Mouse (Mus musculus) layer of hippocampus, adult 9-11 months (tissue): Measurements from ENCODE around the gene Hhat.

Experiments
- DNase-seq: peaks from one replicate; pipeline ENCODE4 v3.0.0; 2022

Gene Hhat

GRCm38 (mm10) chr1:192736524-192736923 is 34.5 kb downstream of the Hhat start:
- no peak for DNase-seq

DNA sequence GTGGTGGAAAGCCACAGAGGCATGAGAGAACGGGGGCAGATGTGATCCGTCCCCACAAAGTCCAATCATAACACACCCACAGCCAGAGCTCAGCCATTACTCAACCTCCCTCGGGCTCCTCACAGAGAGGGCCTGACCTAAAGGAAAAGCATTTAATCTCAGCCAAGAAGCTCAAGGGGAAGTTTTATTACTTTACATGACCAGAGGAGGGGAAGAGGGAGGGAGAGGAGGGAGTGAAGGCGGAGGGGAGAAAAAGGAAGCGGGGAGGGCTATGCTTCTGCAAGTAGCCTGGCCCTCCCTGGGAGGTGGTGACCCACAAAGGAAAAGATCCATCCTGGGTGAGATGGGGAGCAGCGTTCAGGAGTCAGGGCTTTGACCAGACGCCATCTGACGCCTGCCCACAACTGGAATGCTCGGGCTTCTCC is 35.0 kb downstream of the Hhat start:
- no peak for DNase-seq

- DNase-seq, result no peak
Measured at GRCm38 (mm10) chr1:192730517-192730916, 40.5 kb downstream of the Hhat start.

DNA sequence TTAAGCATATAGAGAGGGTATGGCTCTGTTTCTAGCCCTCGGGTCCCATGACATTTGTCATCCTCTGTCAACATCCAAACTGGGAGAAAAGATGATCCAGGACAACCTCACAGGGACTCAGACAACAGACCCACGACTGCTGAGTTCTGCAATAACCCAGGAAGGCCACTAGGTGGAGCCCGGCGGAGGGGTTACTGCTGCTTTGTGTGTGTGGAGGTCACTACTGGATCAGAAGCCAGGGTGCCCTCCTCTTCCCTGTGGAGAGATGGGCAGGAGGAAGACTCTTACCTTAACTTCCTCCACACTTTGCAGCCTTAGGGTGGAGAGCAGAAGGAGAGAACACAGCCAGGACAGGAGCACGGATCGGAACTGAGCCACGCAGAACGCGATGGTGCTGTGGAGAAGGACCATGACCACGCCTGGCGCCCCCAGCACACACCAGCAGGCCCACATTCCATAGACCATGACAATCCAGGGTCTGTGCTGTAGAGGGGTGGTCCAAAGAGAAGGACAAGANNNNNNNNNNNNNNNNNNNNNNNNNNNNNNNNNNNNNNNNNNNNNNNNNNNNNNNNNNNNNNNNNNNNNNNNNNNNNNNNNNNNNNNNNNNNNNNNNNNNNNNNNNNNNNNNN is 43.9 kb downstream of the Hhat start:
- DNase-seq, result no peak

DNA sequence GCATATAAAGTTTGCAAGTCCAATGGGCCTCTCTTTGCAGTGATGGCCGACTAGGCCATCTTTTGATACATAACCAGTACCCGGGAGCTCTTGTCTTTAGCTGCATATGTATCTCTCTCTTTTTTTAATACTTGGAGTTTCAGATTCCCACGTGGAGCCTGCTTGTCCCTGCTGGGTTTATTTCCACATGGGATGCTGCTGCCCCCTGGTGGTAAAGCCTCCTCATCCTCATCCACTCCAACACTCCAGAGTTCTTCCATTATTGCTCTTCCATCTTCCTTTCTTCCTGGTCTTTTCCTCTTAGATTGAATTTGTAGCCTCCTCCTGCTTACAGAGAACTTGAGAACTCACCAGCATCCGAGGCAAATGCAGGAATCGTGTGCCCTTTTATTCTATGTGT is 48.9 kb downstream of the Hhat start:
- DNase-seq, result peak; percentile 36

DNA sequence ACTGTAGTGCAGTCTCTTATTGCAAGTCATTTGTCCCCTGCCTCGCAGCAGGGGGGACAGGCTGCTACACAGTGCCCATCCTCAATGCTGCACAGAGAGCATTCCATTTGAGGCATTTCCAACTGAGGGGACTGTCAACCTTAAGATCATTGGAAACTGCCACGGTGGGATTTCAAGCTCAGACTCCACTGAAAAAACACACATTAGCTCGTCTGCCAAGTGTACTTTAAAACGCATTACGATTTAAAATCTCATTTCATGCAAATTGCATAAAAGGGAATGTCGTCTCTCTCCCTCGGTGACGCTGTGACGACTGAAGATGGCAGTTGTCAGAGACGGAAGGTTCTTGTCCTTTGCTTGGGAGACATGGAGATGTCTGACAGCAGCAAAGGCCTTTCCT is 50.9 kb downstream of the Hhat start:
- no peak for DNase-seq

- no peak for DNase-seq
Measured at GRCm38 (mm10) chr1:192711779-192712348, 59.2 kb downstream of the Hhat start.

DNA sequence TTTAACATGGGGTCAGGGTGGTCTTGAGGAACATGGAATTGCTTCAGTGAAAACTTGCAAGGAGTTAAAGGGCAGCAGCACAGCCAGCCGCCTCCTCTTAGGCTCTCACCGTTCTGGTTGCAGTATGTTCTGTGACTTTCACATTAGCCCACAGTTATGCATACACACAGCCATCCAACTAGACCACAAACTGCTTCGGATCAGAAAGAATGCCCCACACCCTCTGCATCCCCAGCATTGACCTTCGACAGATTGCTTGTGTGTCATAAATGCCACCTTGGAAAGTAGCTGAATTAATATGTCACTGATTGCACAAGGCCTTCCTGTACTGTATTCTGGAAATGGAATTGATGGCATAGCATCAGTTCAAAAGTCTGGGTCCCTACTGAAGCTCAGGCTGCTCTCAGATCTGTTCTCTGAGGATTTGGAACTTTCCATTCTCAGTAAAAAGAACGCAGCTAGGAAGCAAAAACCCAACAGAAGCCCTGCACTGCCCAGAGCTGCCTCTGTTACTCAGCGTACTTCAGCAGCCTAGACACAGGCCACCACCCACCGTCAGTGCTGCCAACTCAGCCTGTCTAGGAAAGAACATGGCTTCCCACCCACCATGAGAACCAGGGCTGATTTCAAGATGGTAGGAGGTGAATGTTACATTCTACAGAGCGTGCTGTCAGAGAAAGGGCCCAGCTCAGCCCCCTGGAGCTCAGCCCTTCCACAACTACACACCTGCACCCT is 70.5 kb downstream of the Hhat start:
- DNase-seq, result no peak

DNA sequence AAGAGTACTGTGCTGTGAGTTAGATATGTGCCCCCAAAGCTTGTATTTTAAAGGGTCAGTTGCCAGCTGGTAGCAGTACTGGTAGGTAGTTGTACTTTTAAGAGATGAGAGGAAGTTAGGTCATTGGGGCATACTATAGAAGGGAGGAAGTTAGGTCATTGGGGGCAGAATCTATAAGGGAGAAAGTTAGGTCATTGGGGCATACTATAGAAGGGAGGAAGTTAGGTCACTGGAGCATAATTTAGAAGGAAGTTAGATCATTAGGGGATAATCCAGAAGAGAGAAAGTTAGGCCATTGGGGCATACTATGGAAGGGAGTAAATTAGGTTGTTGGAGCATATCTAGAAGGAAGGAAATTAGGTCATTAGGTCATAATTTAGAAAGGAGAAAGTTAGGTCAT is 71.9 kb downstream of the Hhat start:
- DNase-seq, result no peak

DNA sequence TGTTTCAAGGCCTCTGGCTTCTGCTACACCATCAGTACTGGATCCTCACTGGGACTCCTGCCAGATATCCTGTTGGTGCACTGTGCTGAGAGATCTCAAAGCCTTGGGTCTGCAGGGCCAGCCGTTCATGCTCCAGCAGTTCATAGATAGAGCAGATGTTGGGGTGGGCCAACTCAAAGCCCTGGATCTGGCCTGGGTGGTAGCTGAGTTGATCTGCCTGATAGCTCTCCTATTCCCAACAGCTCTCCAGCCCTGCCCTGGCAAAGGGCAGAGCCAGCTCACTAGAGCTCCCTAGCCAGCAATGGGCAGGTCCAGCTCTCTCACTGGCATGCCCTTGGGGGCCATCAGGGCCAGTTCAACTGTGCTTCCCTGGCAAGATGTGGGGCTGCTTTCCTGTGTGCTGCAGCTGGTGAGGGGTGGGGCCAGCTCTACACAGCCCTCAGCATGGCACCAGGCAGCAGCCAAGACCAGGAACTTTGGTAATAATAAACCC is 74.6 kb downstream of the Hhat start:
- DNase-seq, result no peak

DNA sequence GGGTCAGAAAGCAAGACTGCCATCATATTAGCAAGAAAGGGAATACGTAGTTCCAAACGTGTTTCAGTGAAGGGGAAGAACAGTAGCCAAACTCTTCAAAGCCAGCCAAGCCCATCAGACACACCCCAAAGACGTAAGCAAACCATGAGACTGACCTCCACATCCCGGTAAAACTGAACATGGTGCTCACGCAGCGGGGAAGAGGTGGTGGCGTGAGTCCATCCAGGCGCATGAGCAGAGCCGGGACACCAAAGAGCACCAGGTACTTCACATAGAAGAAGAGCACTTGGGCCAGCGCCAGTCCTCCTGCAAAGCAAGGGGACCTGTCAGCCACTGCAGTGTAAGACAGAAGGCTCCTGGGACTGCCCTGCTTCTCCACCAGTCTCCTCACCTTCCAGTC is 77.4 kb downstream of the Hhat start:
- DNase-seq, result no peak

DNA sequence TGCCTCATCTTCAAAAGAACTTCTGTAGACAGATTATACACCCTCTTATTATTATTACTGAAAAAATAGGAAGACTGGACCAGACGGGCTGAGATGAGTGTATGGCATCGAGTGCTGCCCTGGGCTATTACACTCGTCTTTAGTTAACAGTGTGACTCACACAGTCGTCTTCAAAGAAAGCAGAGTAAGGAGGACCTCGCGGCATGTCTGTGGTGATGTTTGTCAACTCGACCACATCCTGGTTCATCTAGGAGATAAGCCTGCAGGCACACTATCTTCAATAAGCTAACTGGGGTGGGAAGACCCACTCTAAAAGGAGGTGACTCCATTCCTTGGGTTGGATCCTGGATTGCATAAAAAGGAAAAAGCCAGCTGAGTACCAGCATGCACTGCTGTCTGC is 78.0 kb downstream of the Hhat start:
- no peak for DNase-seq

DNA sequence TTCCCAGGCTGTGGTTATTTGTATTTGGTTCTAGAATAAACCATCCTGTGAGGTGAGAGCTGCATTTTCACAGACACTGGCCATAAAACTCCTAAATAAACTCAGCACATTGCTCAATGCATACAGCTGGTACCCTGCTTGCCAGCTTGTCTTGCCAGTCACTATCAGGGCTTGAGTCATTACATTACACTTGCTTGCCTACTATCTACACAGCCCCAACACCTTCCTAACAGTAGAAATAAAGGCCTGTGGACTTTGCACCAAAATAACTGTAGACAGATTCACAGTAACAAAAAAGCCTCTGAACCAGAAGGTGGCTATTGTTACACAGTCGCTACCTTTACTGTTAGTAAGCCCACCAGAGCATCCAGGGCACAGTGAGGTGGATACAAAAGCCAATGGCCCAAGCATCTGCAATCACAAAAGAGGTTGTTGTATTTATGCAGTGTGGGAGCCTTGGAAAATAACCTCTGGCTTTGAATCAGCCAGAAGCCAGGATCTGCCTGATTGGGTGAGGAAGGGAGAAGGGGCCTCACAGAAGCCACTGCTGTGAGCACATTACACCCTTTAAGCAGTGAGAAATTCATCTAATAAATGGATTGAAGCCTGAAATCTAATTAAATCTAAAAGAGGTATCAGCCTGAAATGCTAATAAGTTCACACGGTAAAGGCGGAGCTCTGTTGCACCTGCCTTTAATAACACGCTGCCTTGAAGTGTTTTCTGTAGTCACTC is 88.6 kb downstream of the Hhat start:
- no peak for DNase-seq

DNA sequence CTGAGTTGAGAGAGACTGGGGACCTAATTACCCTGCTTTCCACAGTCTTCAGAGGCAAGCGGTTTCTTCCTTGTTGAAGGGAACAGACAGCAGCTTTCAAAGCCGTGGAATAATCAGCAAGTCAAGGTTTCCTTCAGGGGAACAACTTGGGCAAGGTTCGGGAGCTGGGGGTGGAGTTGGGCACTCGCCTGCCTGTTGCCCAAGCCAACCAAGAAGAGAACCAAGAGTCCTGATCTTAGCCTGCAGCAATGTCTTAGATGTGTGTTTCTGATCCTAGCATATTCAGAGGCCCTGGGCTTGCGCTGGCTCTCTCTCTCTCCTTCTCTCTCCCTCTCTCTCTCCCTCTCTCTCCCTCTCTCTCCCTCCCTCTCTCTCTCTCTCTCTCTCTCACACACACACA is 93.8 kb downstream of the Hhat start:
- no peak for DNase-seq

DNA sequence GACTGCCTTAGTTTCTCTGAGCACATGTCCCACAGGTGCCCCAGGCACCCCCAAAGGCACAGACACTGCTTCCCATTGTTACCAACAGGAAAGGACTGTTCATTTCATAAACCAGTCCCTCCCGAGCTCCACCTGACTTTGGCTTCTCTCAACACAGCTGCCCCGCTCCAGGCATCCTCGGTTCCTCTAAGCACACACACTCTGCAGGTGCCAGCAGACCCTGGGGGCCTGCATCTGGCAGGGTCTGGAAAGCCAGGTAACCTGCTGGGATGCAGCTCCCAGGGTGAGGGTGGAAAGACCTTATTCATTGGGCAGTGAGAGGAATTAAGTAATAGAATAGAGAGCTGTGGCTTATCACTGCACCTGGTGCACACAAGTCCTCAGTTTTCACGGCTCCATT is 107.4 kb downstream of the Hhat start:
- DNase-seq, result no peak

DNA sequence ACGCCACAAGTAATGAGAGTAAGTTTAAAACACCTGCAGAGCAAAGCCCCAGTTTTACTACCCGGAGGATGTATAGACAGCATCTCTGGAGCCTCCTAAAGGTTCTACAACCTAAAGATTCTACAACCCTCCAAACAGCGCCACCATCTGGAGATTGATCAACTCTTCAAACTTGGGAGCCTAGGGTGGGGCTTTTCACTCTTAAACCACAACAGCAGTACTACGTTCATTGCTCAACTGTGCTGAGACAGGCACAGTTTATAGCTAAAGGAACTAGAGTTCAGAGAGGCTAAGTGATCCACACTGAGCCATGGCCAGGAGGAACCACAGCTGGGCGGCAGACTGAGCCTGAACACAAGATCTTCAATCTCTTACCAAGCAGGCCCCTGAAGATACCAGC is 107.9 kb downstream of the Hhat start:
- DNase-seq, result no peak

DNA sequence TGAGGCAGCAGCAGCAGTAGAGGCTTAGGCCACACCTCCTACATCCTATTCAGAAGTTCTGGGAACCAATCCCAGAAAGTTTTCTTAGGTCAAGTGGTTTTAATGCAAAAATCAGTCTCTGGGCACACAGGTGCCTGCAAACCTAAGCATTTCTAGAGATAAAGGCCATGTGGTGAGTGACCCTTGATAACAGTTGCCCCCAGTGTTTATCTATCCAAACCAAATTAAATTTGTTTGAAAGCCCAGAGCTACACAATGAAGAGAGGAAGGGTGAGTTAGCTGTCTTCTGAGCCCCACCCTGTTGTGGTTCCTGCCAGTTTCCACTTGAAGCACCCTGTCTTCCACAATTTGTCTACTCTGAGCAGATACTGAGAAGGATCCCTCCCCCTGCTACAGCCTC is 109.4 kb downstream of the Hhat start:
- DNase-seq, result no peak

- DNase-seq, result no peak
Measured at GRCm38 (mm10) chr1:192657417-192657816, 113.6 kb downstream of the Hhat start.

GRCm38 (mm10) chr1:192651981-192652605 is 118.9 kb downstream of the Hhat start:
- DNase-seq, result peak; percentile 22

DNA sequence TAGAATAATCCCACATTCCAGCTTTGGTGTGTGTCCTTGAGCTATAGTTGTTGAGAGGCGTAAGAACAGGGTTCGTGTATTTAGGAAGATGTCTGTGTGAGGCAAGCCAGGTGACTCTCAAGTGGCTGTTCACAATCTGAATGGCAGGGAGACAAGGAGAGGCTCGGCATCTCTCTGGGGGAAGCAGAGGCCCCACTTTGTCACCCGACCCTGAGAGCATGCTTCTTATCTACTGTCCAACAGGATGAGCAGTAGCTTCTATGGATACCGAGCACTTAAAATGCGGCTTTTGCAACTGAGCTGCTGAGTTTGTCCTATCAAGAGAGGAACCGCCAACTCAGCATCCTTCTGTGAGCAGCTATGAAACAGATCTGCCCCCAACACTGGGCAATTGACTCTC is 120.4 kb downstream of the Hhat start:
- DNase-seq, result no peak

DNA sequence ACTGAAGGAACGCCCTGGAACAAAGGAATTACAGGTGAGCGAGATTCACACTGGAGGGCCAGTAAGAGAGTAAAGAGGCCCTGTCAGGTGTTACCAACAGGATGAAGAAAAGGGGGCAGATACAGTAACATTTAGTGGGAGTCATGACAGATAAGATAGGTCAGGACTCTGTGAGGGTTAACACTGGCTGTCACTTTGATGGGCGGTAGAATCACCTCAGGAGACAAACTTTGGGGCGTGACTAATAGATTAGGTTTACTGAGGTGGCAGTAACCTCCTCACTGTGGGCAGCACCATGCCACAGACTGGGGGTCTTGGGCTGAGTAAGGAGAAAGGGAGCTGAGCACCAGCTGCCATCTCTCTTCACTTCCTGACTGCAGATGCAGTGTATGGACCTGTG is 121.0 kb downstream of the Hhat start:
- DNase-seq, result no peak

- no peak for DNase-seq
Measured at GRCm38 (mm10) chr1:192649233-192649632, 121.8 kb downstream of the Hhat start.

- DNase-seq, result no peak
Measured at GRCm38 (mm10) chr1:192647361-192647760, 123.7 kb downstream of the Hhat start.
